Mouse (Mus musculus) liver (tissue): ENCODE data around the gene Zfp52.

Experiments used
- DNase-seq: peaks from one replicate; pipeline ENCODE4 v3.0.0-alpha.2; 2020; ENCODE audit warnings: mixed read lengths

Gene Zfp52

DNA sequence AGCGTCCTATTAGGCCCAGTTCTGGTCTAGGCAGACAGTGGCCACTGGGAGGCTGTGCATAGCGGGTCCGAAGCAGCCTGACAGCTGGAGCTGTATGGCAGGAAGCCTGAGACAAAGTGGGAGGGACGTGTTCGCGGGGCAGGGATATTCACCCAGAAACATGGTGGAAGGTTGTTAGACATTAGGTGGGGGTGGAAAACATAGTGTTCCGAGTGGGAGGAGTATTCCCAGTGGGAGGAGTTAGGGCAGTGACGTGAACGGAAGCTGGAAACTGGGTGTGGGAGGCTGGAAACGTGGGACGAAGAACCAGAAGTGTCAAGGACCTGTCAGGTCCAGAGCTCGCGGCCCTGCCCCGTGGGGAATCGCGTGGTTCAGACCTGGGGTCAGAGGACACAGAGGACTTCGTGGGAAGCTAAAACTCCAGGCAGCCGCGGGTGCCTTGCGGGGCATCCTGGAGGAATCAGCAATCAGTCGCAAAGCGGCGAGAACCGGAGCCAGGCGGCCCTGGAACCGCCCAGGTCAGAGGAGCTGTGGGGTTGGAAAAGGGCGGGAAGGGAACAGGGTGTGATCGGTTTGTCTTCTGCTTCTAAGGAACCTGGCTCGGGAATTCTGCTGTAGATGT lies 31.5 kb downstream of the Zfp52 start, which contains the start of gene Zfp948:
TSS of gene Zfp948 (plus strand) at position 281 of the 622 bp plus-strand sequence.
- DNase-seq = peak; percentile 79

DNA sequence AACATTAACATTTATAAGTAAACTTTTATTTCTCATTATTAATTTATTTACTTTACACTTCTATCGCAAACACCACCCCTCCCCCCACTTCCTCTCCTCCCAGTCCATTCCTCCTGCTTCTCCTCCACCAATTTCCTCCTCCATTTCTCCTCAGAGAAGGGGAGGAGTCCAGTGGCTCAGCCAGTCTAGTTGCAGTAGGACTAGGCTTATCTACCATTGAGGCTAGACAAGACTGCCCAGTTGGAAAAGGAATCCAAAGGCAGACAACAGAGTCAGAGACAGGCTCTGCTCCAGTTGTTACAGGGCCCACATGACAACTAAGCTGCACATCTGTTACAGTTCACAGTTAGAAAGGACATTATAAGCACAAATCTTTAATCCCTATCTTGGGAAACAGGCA lies 32.4 kb downstream of the Zfp52 start:
- DNase-seq = peak; percentile 41

DNA sequence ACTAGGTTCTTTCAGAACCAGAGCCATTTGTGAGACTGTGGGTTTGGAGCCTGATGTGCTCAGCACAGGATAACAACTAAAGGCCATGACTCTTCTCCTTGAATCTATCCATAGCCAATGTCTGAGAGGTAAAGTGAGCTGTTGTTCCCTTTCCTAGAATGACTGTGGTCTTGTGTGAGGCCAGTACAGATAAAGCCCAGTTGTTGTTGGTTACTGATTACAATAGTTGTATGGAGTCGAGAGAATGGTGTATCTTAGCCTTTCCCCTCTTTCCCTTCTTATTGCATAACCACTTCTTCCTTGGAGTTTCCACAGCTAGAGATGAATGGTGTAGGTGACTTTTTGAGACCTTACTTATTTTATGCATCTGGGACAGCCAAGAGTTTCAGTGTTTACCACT lies 43.7 kb downstream of the Zfp52 start:
- no peak for DNase-seq

DNA sequence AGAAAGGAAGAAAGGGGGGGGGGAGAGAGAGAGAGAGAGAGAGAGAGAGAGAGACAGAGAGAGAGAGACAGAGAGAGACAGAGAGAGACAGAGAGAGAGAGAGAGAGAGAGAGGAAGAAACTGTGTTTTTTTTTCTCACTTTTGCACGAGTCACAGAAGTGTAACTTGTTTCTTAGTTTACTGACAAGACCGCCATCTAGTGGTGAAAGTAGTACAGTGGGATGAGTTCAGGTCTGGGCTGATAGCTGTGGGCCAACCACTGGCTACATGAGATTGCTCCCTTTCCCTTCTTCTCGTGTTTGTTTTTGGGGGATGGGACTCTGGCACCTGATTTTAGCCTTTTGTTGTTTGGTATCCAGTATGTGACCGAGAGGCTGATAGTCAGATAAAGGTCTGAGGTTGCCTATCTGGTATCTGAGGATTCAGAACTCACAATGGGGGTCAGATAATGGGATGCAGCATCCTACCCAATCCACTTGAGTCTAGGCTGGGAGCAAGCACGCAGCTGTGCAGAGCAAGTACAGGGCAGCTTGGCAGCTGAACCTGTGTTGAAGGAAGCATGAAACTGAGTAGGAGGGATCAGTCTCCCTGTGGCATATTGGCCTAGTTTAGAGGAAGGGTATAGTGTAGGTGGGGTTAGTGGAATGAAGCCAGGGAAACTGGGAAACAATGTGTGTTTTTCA lies 44.3 kb downstream of the Zfp52 start:
- peak; percentile 45 for DNase-seq

DNA sequence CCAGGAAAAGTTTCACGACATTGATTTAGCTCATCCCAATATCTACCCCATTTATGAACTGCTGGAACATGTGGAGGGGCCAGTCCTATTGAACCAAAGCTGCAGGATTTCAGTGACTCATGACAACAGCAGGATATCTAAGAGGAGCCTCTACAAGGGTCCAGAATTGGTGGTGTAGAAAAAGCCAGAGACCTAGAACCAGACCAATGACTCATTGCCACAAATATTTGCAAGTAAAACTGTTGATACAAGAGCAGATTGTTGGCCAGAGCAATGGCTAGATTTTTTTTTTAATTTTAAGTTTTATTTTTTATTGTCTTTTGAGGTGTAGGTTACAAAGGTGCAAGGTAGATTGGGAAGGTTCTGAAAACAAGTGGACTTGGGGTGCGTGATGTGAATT lies 50.2 kb downstream of the Zfp52 start:
- DNase-seq = no peak
